Mouse (Mus musculus) lung, embryonic 15.5 days (tissue): Measurements from ENCODE around the gene Krba1. TPM values are rescaled to one million over a fixed set of nuclear protein-coding genes. Genes with fewer than 3 reads are reported as not detected.

Source experiments
- ATAC-seq: fragments of 200-750 bp; cut with Nextera tagmentation; 2 replicates; pipeline ENCODE4 v1.8.0; 2017; ENCODE audit warnings: moderate number of reproducible peaks, borderline replicate concordance; ENCODE audit not compliant: low FRiP score, low TSS enrichment; ENCODE audit errors: extremely low read depth
- H3K27ac ChIP-seq: fragments of 300-500 bp; sonication (generic); 2 replicates; pipeline ENCODE4 v1.5.1; 2015; ENCODE audit warnings: moderate library complexity, mild to moderate bottlenecking, inconsistent platforms
- H3K27me3 ChIP-seq: fragments of 300-500 bp; sonication (generic); 2 replicates; pipeline ENCODE4 v1.6.1; 2015; ENCODE audit warnings: inconsistent platforms
- H3K36me3 ChIP-seq: fragments of 300-500 bp; sonication (generic); 2 replicates; pipeline ENCODE4 v1.6.1; 2015; ENCODE audit warnings: inconsistent platforms
- H3K4me1 ChIP-seq: fragments of 300-500 bp; sonication (generic); 2 replicates; pipeline ENCODE4 v1.6.1; 2015; ENCODE audit warnings: inconsistent platforms
- H3K4me2 ChIP-seq: fragments of 300-500 bp; sonication (generic); 2 replicates; pipeline ENCODE4 v1.6.1; 2015; ENCODE audit warnings: inconsistent platforms, mild to moderate bottlenecking, moderate library complexity
- H3K4me3 ChIP-seq: fragments of 300-500 bp; sonication (generic); 2 replicates; pipeline ENCODE4 v1.5.1; 2015; ENCODE audit warnings: mild to moderate bottlenecking, inconsistent platforms
- H3K9ac ChIP-seq: fragments of 300-500 bp; sonication (generic); 2 replicates; pipeline ENCODE4 v1.6.1; 2015; ENCODE audit warnings: inconsistent platforms
- H3K9me3 ChIP-seq: fragments of 300-500 bp; sonication (generic); 2 replicates; pipeline ENCODE4 v1.6.1; 2016; ENCODE audit warnings: inconsistent platforms
- WGBS: fragments of 180-500 bp; shearing (Covaris S2); methylation state at CpG from one replicate; pipeline ENCODE4 v1.1.7; 2015; 5-methylcytosine and 5-hydroxymethylcytosine counted together
- polyA plus RNA-seq: library from polyadenylated mRNA; unstranded; fragments of >200 nt; fragmentation: Nextera tagmentation; extraction: Ambion mirVana; gene quantifications from 2 replicates; pipeline ENCODE4 v1.2.1, GENCODE M21; 2015

Krba1 gene
- polyA plus RNA-seq, 1 experiment from 2014 or later = 19.8 TPM

DNA sequence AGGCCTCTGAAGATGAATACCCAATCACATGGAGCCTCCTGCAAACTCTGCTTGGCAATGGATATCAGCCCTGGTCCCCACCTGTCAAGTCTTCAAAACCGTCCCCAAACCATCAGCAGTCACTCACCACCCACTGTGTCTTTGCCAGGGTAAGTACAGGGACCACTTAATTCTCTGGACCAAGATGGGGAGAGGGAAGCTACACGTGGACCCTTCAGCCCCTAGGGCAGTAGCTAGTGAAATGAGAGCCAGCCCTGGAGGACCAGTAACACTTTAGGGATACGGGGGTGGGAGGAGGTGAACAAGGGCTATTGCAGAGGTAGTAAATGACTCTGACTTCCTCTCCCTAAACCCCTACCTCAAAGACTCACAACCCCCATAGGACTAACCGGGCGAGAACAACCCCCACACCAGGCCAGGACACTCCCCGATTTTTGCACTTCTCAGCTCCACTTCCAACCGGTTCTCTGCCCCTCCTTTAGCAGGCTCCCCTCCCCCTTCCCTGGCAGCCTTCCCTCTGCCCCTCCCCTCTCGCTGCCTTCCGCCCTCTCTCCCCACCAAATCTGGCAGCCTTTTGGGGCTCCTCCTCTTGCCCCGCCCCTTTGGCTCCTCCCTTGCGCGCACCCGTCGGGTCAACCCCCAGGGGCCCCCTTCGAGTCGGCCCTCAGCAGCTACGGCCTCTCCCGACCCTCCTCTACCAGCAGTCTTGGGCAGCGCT, 48.4 kb downstream of the Krba1 start:
- Histone ChIP-seq H3K9ac (peak overlapping the region; percentile 38), H3K27ac (peak overlapping the region; percentile 93), H3K4me1 (peaks cover 39% of the 10 kb centered on the region), H3K9me3 (no peaks in the 10 kb centered on the region), H3K4me3 (peak overlapping the region; percentile 74), H3K4me2 (peak overlapping the region; percentile 92), H3K36me3 (peaks cover 31% of the 10 kb centered on the region), H3K27me3 (no peaks in the 10 kb centered on the region)
- ATAC-seq = peak; percentile 92
- WGBS = 3% methylated on average over 19 of the region's 19 CpGs

DNA sequence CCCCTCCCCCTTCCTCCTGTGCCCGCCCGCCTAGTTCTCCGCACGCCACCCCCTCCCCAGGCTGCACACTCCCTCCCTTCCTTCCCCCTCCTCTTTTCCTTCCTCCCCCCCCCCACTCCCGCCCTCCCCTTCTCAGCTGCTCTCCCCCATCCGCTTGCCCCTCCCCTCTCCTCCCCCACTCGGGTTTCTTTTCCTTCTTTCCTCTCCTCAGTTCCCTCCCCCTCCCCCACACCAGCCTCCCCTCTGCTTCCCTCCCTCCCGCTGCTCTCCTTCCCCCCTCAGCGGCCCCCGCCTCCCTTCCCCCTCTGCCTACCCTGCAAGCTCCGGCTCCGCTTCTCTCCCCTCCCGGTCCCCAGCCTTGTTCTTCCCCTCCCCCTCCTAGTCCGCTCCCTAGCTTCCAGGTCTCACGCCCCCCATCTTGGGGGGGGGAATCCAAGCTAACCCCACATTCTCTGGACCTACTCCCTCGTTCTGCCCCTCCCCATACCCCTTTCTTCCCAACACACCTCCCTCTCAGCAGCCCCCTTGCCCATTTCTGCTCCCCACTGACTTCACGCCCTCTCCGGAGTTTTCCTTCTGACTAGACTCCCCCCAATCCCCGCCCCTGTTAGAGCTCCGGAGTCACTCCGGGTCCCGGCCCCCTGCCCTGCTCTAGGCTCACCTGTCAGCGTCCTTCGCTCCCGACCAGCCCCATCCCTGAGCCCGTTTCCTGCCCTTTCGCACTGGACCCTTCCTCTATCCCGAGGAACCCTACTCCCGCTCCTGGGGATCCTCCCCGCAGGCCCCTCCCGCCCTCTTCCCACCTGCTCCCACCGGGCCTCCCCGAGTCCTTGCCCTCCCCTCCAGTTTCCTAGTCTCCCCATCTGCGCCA, 49.2 kb downstream of the Krba1 start:
- peak overlapping the region; percentile 74 for H3K4me3 ChIP-seq
- peak overlapping the region; percentile 93 for H3K27ac ChIP-seq
- peaks cover 23% of the 10 kb centered on the region for H3K36me3 ChIP-seq
- H3K4me2 ChIP-seq = peak overlapping the region; percentile 92
- peak; percentile 53 for ATAC-seq
- H3K9ac ChIP-seq = peak overlapping the region; percentile 71
- peaks cover 32% of the 10 kb centered on the region for H3K4me1 ChIP-seq
- 3% methylated on average over 33 of the region's 34 CpGs for WGBS
- no peaks in the 10 kb centered on the region for H3K27me3 ChIP-seq
- no peaks in the 10 kb centered on the region for H3K9me3 ChIP-seq

GRCm38 (mm10) chr6:48445181-48446101, 50.1 kb downstream of the Krba1 start, which contains the start of gene Zfp467:
Zfp467 (minus strand) TSS chr6:48445825.
- peak within 1 kb of the TSS; percentile 74 for H3K4me3 ChIP-seq
- peaks cover 21% of the 10 kb centered on the region for H3K36me3 ChIP-seq
- no peaks in the 10 kb centered on the region for H3K9me3 ChIP-seq
- peak; percentile 36; the same call in 1 of the 2 replicates for ATAC-seq
- H3K27me3 ChIP-seq = no peaks in the 10 kb centered on the region
- H3K4me1 ChIP-seq = peaks cover 28% of the 10 kb centered on the region
- peak within 1 kb of the TSS; percentile 92 for H3K4me2 ChIP-seq
- peak within 1 kb of the TSS; percentile 71 for H3K9ac ChIP-seq
- under 1% methylated on average over 64 of the region's 65 CpGs for WGBS
- peak within 1 kb of the TSS; percentile 93 for H3K27ac ChIP-seq

- 36% methylated on average over 3 of the region's 3 CpGs for WGBS
Observed at GRCm38 (mm10) chr6:48446256-48446655, 50.9 kb downstream of the Krba1 start.

GRCm38 (mm10) chr6:48446896-48447295, 51.5 kb downstream of the Krba1 start:
- H3K4me1 ChIP-seq = peaks cover 20% of the 10 kb centered on the region
- H3K27ac ChIP-seq = no peak overlapping the region
- H3K36me3 ChIP-seq = peaks cover 8% of the 10 kb centered on the region
- no peak overlapping the region for H3K4me3 ChIP-seq
- H3K9me3 ChIP-seq = no peaks in the 10 kb centered on the region
- ATAC-seq = no peak
- 76% methylated on average over 3 of the region's 3 CpGs for WGBS
- peak overlapping the region; percentile 92; the same call in 1 of the 2 replicates for H3K4me2 ChIP-seq
- no peaks in the 10 kb centered on the region for H3K27me3 ChIP-seq
- H3K9ac ChIP-seq = no peak overlapping the region; the same call in 1 of the 2 replicates

More at GRCm38 (mm10) chr6:48446256-48446655, 50.9 kb downstream of the Krba1 start:
- Histone ChIP-seq H3K36me3 (peaks cover 15% of the 10 kb centered on the region), H3K27ac (peak overlapping the region; percentile 93), H3K4me1 (peaks cover 21% of the 10 kb centered on the region), H3K9ac (peak overlapping the region; percentile 71), H3K9me3 (no peaks in the 10 kb centered on the region), H3K4me2 (peak overlapping the region; percentile 92), H3K4me3 (peak overlapping the region; percentile 74), H3K27me3 (no peaks in the 10 kb centered on the region)
- ATAC-seq = no peak

- no peaks in the 10 kb centered on the region for H3K27me3 ChIP-seq
- no peak within 1 kb of the TSS for H3K4me2 ChIP-seq
- no peak within 1 kb of the TSS; the same call in 1 of the 2 replicates for H3K9ac ChIP-seq
- WGBS = 87% methylated on average over 1 of the region's 1 CpGs
- peaks cover 20% of the 10 kb centered on the region for H3K4me1 ChIP-seq
- no peaks in the 10 kb centered on the region for H3K36me3 ChIP-seq
- H3K4me3 ChIP-seq = no peak within 1 kb of the TSS
- H3K27ac ChIP-seq = peak within 1 kb of the TSS; percentile 4; the same call in 1 of the 2 replicates
- H3K9me3 ChIP-seq = no peaks in the 10 kb centered on the region
- no peak for ATAC-seq
Observed at GRCm38 (mm10) chr6:48447929-48448328, 52.5 kb downstream of the Krba1 start, which contains the start of gene Sspo. Sspo (plus strand) TSS chr6:48448229.

DNA sequence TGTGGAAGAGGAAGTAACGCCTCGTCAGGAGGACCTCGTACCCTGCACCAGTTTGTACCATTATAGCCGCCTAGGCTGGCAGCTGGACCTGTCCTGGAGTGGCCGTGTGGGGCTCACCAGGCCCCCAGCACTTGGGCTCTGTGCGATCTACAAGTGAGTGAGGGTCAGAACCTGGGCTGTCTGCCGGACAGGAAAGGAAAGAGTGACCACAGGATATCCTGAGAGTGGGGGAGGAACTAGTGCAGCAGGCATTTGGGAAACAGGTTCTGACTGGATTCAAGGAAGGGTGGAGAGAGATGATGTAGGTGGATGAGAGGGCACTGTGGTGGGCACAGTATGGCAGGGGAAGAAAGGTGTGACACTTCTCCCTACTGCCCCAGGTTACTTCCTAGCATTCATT, 53.1 kb downstream of the Krba1 start:
- WGBS = 54% methylated on average over 7 of the region's 7 CpGs
- Histone ChIP-seq H3K27ac (peak overlapping the region; percentile 4; the same call in 1 of the 2 replicates), H3K4me3 (no peak overlapping the region), H3K27me3 (no peaks in the 10 kb centered on the region), H3K4me1 (peaks cover 16% of the 10 kb centered on the region), H3K9ac (no peak overlapping the region), H3K36me3 (no peaks in the 10 kb centered on the region), H3K4me2 (no peak overlapping the region), H3K9me3 (no peaks in the 10 kb centered on the region)
- no peak for ATAC-seq

GRCm38 (mm10) chr6:48452151-48452550, 56.8 kb downstream of the Krba1 start:
- Histone ChIP-seq H3K9me3 (no peaks in the 10 kb centered on the region), H3K9ac (no peak overlapping the region), H3K27ac (no peak overlapping the region), H3K27me3 (no peaks in the 10 kb centered on the region), H3K36me3 (no peaks in the 10 kb centered on the region), H3K4me1 (peaks cover 2% of the 10 kb centered on the region; the same call in 1 of the 2 replicates), H3K4me2 (no peak overlapping the region), H3K4me3 (no peak overlapping the region)
- 58% methylated on average over 1 of the region's 1 CpGs for WGBS
- ATAC-seq = no peak

DNA sequence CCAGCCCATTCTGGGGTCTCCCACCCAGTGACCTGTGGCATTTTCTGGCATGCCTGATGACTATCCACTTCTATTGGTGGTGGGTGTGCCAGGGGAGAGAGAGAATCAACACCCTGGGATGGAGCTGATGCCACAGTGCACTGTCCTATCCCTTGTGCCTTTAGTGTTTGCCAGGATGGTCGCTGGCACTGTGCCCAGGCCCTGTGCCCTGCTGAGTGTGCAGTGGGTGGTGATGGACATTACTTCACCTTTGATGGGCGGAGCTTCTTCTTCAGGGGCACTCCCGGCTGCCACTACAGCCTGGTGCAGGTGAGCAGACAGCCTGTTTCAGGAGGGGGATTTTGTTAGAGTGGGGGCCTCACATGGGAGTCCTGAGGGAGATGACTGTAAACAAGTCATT, 57.4 kb downstream of the Krba1 start:
- ATAC-seq = no peak
- Histone ChIP-seq H3K36me3 (no peaks in the 10 kb centered on the region), H3K4me2 (no peak overlapping the region), H3K4me3 (no peak overlapping the region), H3K9me3 (no peaks in the 10 kb centered on the region), H3K4me1 (no peaks in the 10 kb centered on the region), H3K27ac (no peak overlapping the region), H3K9ac (no peak overlapping the region), H3K27me3 (no peaks in the 10 kb centered on the region)
- 69% methylated on average over 3 of the region's 3 CpGs for WGBS

- no peak overlapping the region for H3K9ac ChIP-seq
- H3K4me1 ChIP-seq = no peaks in the 10 kb centered on the region
- no peaks in the 10 kb centered on the region for H3K9me3 ChIP-seq
- H3K4me3 ChIP-seq = no peak overlapping the region
- no peaks in the 10 kb centered on the region for H3K36me3 ChIP-seq
- no peak overlapping the region for H3K4me2 ChIP-seq
- H3K27ac ChIP-seq = no peak overlapping the region
- 74% methylated on average over 13 of the region's 13 CpGs for WGBS
- no peak for ATAC-seq
- no peaks in the 10 kb centered on the region for H3K27me3 ChIP-seq
Observed at GRCm38 (mm10) chr6:48464966-48465679, 69.7 kb downstream of the Krba1 start.
